Mouse (Mus musculus): Measurements from ENCODE around the gene Timm8a2. TPM values are rescaled to one million over a fixed set of nuclear protein-coding genes. Genes with fewer than 3 reads are reported as not detected.

Timm8a2 gene
- polyA plus RNA-seq, 1 experiment from 2014 or later = not detected

DNA sequence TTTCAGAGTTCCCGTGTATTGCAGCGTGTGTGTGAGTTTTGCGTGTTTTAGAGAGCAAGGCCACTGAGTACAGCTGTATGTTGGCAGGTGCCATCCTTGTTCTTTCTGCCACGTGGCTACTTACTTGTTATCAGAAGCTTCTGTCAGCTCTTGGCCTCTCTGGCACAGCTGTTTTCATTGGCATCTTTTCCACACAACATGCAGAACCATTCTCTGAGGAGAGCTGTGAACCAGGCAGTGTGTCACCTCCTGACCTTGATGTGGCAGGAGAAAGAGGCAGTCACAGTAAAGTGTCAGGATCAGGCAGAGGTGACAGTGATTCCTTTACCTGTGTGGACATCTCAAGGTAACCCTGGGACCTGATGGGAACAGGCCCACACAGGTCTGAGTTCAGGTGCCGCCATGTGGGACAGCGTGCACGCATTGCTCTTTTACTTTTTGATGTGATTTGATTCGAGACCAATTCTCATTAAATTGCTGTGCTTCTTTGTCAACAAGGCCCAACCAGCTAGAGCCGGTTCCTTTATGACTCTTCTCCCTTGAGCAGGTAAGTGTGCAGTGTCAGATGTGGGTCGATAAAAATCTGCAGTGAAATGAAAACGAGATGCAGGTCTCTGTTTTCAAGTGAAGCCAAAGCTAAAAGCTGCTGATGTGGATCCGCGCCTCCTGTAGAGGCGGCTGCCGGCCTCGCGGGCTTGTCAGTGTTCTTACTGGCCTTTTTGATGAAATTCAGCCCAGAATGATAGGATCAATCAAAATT, 33.9 kb upstream of the Timm8a2 start:
- ATAC-seq (replicated peaks; ENCODE audit: insufficient number of reproducible peaks, low FRiP score, low TSS enrichment, low read depth) = no peak
- WGBS = 93% methylated on average over 17 of the region's 17 CpGs
- no peaks in the 10 kb centered on the region for H3K27me3 ChIP-seq (ENCODE audit: control insufficient read depth, insufficient read depth, low read length)

GRCm38 (mm10) chr14:122002224-122002623, 32.2 kb upstream of the Timm8a2 start:
- no peak overlapping the region for H3K4me3 ChIP-seq (ENCODE audit: low read depth, low read length)

More for the DNA sequence above, 33.9 kb upstream of the Timm8a2 start:
- Histone ChIP-seq H3K27ac (replicated peaks; ENCODE audit: low read depth, low read length) (no peak overlapping the region), H3K9ac (replicated peaks; ENCODE audit: low read length) (no peak overlapping the region), H3K9me3 (replicated peaks; ENCODE audit: control insufficient read depth, low read length) (no peaks in the 10 kb centered on the region), H3K36me3 (replicated peaks; ENCODE audit: control insufficient read depth, insufficient read depth, low read depth, low read length) (no peaks in the 10 kb centered on the region), H3K4me3 (ENCODE audit: low read depth, low read length) (no peak overlapping the region), H3K4me2 (ENCODE audit: low read depth, low read length) (no peak overlapping the region), H3K4me1 (ENCODE audit: control insufficient read depth, insufficient read depth, low read length) (no peaks in the 10 kb centered on the region)
- no peak for DNase-seq (ENCODE audit: low spot score)

GRCm38 (mm10) chr14:122003812-122004211, 30.7 kb upstream of the Timm8a2 start:
- DNase-seq (ENCODE audit: low spot score) = no peak
- Histone ChIP-seq H3K36me3 (replicated peaks; ENCODE audit: control insufficient read depth, insufficient read depth, low read depth, low read length) (no peaks in the 10 kb centered on the region), H3K4me1 (ENCODE audit: control insufficient read depth, insufficient read depth, low read length) (no peaks in the 10 kb centered on the region)

More at GRCm38 (mm10) chr14:122002224-122002623, 32.2 kb upstream of the Timm8a2 start:
- ATAC-seq (replicated peaks; ENCODE audit: insufficient number of reproducible peaks, low FRiP score, low TSS enrichment, low read depth) = no peak
- Histone ChIP-seq H3K9ac (replicated peaks; ENCODE audit: low read length) (no peak overlapping the region), H3K4me1 (ENCODE audit: control insufficient read depth, insufficient read depth, low read length) (no peaks in the 10 kb centered on the region), H3K4me2 (ENCODE audit: low read depth, low read length) (no peak overlapping the region), H3K36me3 (replicated peaks; ENCODE audit: control insufficient read depth, insufficient read depth, low read depth, low read length) (no peaks in the 10 kb centered on the region), H3K9me3 (replicated peaks; ENCODE audit: control insufficient read depth, low read length) (no peaks in the 10 kb centered on the region), H3K27me3 (ENCODE audit: control insufficient read depth, insufficient read depth, low read length) (no peaks in the 10 kb centered on the region), H3K27ac (replicated peaks; ENCODE audit: low read depth, low read length) (no peak overlapping the region)
- 87% methylated on average over 7 of the region's 7 CpGs for WGBS
- no peak for DNase-seq (ENCODE audit: low spot score)

DNA sequence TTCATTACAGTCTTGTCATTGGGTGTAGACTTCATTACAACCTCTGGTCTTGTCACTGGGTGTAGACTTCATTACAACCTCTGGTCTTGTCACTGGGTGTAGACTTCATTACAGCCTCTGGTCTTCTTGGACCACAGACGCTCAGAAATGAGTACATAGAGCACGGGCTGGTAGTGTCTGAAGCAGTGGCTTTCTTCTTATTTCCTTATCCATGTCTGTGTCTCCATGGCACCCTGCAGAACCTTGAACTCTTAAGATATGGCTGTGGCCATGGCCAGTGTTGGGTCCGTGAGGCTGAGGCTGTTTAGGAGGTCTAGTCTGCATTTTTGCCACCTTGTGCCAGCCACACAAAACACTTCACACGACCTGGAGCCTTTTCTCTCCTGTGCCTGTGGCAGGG, 26.2 kb upstream of the Timm8a2 start:
- no peak for ATAC-seq (replicated peaks; ENCODE audit: insufficient number of reproducible peaks, low FRiP score, low TSS enrichment, low read depth)
- no peak for DNase-seq (ENCODE audit: low spot score)
- no peaks in the 10 kb centered on the region for H3K27me3 ChIP-seq (ENCODE audit: control insufficient read depth, insufficient read depth, low read length)
- no peak overlapping the region for H3K9ac ChIP-seq (replicated peaks; ENCODE audit: low read length)
- H3K9me3 ChIP-seq (replicated peaks; ENCODE audit: control insufficient read depth, low read length) = no peaks in the 10 kb centered on the region
- WGBS = 85% methylated on average over 4 of the region's 4 CpGs
- H3K4me3 ChIP-seq (ENCODE audit: low read depth, low read length) = no peak overlapping the region
- no peaks in the 10 kb centered on the region for H3K36me3 ChIP-seq (replicated peaks; ENCODE audit: control insufficient read depth, insufficient read depth, low read depth, low read length)
- H3K27ac ChIP-seq (replicated peaks; ENCODE audit: low read depth, low read length) = no peak overlapping the region
- H3K4me2 ChIP-seq (ENCODE audit: low read depth, low read length) = no peak overlapping the region
- no peaks in the 10 kb centered on the region for H3K4me1 ChIP-seq (ENCODE audit: control insufficient read depth, insufficient read depth, low read length)

More at GRCm38 (mm10) chr14:122003812-122004211, 30.7 kb upstream of the Timm8a2 start:
- no peak overlapping the region for H3K4me2 ChIP-seq (ENCODE audit: low read depth, low read length)
- no peak overlapping the region for H3K9ac ChIP-seq (replicated peaks; ENCODE audit: low read length)
- ATAC-seq (replicated peaks; ENCODE audit: insufficient number of reproducible peaks, low FRiP score, low TSS enrichment, low read depth) = no peak
- no peak overlapping the region for H3K4me3 ChIP-seq (ENCODE audit: low read depth, low read length)
- H3K27me3 ChIP-seq (ENCODE audit: control insufficient read depth, insufficient read depth, low read length) = no peaks in the 10 kb centered on the region
- no peak overlapping the region for H3K27ac ChIP-seq (replicated peaks; ENCODE audit: low read depth, low read length)
- H3K9me3 ChIP-seq (replicated peaks; ENCODE audit: control insufficient read depth, low read length) = no peaks in the 10 kb centered on the region

GRCm38 (mm10) chr14:122009502-122009901, 25.0 kb upstream of the Timm8a2 start:
- H3K36me3 ChIP-seq (replicated peaks; ENCODE audit: control insufficient read depth, insufficient read depth, low read depth, low read length) = no peaks in the 10 kb centered on the region; the same call in 1 of the 2 replicates
- ATAC-seq (replicated peaks; ENCODE audit: insufficient number of reproducible peaks, low FRiP score, low TSS enrichment, low read depth) (no peak), DNase-seq (ENCODE audit: low spot score) (no peak)
- H3K4me2 ChIP-seq (ENCODE audit: low read depth, low read length) = no peak overlapping the region
- H3K9ac ChIP-seq (replicated peaks; ENCODE audit: low read length) = no peak overlapping the region
- no peak overlapping the region for H3K4me3 ChIP-seq (ENCODE audit: low read depth, low read length)
- no peaks in the 10 kb centered on the region for H3K4me1 ChIP-seq (ENCODE audit: control insufficient read depth, insufficient read depth, low read length)
- H3K27ac ChIP-seq (replicated peaks; ENCODE audit: low read depth, low read length) = no peak overlapping the region
- 91% methylated on average over 13 of the region's 13 CpGs for WGBS
- H3K9me3 ChIP-seq (replicated peaks; ENCODE audit: control insufficient read depth, low read length) = no peaks in the 10 kb centered on the region
- H3K27me3 ChIP-seq (ENCODE audit: control insufficient read depth, insufficient read depth, low read length) = no peaks in the 10 kb centered on the region

DNA sequence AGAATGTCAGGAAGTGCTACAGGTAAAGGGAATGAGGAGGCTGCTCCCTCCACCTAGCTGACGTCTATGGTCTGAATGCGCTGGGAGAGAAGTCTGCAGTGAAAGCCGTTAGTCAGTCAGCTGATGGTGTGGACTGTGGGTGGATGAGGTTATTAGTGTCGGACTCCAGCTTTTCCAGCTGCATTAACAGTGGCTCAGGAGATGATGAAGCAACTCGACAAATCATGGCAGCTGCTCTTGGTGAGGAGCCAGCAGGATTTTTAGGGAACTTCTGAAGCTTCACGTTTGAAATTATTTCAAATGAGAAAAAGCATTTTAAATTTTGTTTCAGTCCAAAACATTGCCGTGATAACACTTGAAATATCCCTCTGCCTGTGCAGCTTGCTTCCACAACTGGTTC, 24.2 kb upstream of the Timm8a2 start:
- Histone ChIP-seq H3K4me3 (ENCODE audit: low read depth, low read length) (no peak overlapping the region), H3K27me3 (ENCODE audit: control insufficient read depth, insufficient read depth, low read length) (no peaks in the 10 kb centered on the region), H3K9me3 (replicated peaks; ENCODE audit: control insufficient read depth, low read length) (no peaks in the 10 kb centered on the region), H3K4me2 (ENCODE audit: low read depth, low read length) (no peak overlapping the region), H3K27ac (replicated peaks; ENCODE audit: low read depth, low read length) (no peak overlapping the region), H3K9ac (replicated peaks; ENCODE audit: low read length) (no peak overlapping the region), H3K36me3 (replicated peaks; ENCODE audit: control insufficient read depth, insufficient read depth, low read depth, low read length) (no peaks in the 10 kb centered on the region; the same call in 1 of the 2 replicates), H3K4me1 (ENCODE audit: control insufficient read depth, insufficient read depth, low read length) (no peaks in the 10 kb centered on the region)
- DNase-seq (ENCODE audit: low spot score) (no peak), ATAC-seq (replicated peaks; ENCODE audit: insufficient number of reproducible peaks, low FRiP score, low TSS enrichment, low read depth) (no peak)
- WGBS = 90% methylated on average over 7 of the region's 7 CpGs

DNA sequence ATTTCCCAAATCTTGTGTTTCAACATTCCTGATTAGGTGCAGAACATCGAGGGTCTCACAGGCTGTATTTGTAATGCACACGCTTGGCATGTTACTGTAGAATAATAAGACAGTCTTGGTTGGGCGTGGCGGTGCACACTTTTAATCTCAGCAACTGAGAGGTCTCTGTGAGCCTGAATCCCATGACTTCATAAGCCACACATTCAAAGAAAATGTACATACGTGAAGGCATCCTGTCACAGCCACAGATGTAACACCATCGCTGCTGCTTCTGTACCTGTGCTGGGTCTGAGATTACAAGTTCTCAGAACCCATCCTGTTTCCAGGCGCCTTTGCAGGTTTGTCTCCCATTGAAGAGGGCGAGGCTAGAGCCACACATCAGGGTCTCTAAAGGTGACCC, 22.7 kb upstream of the Timm8a2 start:
- DNase-seq (ENCODE audit: low spot score) = no peak
- WGBS = 92% methylated on average over 8 of the region's 8 CpGs
- H3K27ac ChIP-seq (replicated peaks; ENCODE audit: low read depth, low read length) = no peak overlapping the region
- ATAC-seq (replicated peaks; ENCODE audit: insufficient number of reproducible peaks, low FRiP score, low TSS enrichment, low read depth) = no peak
- H3K36me3 ChIP-seq (replicated peaks; ENCODE audit: control insufficient read depth, insufficient read depth, low read depth, low read length) = no peaks in the 10 kb centered on the region; the same call in 1 of the 2 replicates
- no peak overlapping the region for H3K9ac ChIP-seq (replicated peaks; ENCODE audit: low read length)
- no peaks in the 10 kb centered on the region for H3K4me1 ChIP-seq (ENCODE audit: control insufficient read depth, insufficient read depth, low read length)
- H3K4me2 ChIP-seq (ENCODE audit: low read depth, low read length) = no peak overlapping the region
- H3K4me3 ChIP-seq (ENCODE audit: low read depth, low read length) = no peak overlapping the region
- H3K27me3 ChIP-seq (ENCODE audit: control insufficient read depth, insufficient read depth, low read length) = no peaks in the 10 kb centered on the region
- H3K9me3 ChIP-seq (replicated peaks; ENCODE audit: control insufficient read depth, low read length) = no peaks in the 10 kb centered on the region

GRCm38 (mm10) chr14:122012193-122012592, 22.3 kb upstream of the Timm8a2 start:
- Histone ChIP-seq H3K4me3 (ENCODE audit: low read depth, low read length) (no peak overlapping the region), H3K36me3 (replicated peaks; ENCODE audit: control insufficient read depth, insufficient read depth, low read depth, low read length) (no peaks in the 10 kb centered on the region; the same call in 1 of the 2 replicates), H3K4me1 (ENCODE audit: control insufficient read depth, insufficient read depth, low read length) (no peaks in the 10 kb centered on the region), H3K9ac (replicated peaks; ENCODE audit: low read length) (no peak overlapping the region), H3K9me3 (replicated peaks; ENCODE audit: control insufficient read depth, low read length) (no peaks in the 10 kb centered on the region), H3K4me2 (ENCODE audit: low read depth, low read length) (no peak overlapping the region), H3K27me3 (ENCODE audit: control insufficient read depth, insufficient read depth, low read length) (no peaks in the 10 kb centered on the region), H3K27ac (replicated peaks; ENCODE audit: low read depth, low read length) (no peak overlapping the region)
- DNase-seq (ENCODE audit: low spot score) (no peak), ATAC-seq (replicated peaks; ENCODE audit: insufficient number of reproducible peaks, low FRiP score, low TSS enrichment, low read depth) (no peak)
- WGBS = 77% methylated on average over 5 of the region's 5 CpGs

All from embryonic facial prominence, embryonic 11.5 days (tissue).